Mouse (Mus musculus): ENCODE data around the gene Aox2.
A peak's percentile ranks its signal among the peaks of the same experiment; 100 is the strongest.

Aox2 gene

GRCm38 (mm10) chr1:58408141-58408540 lies 130.0 kb downstream of the Aox2 start:
- DNase-seq, result no peak

GRCm38 (mm10) chr1:58409553-58410197 lies 131.5 kb downstream of the Aox2 start:
- DNase-seq, result no peak

GRCm38 (mm10) chr1:58410198-58410588 lies 132.1 kb downstream of the Aox2 start:
- no peak for DNase-seq

GRCm38 (mm10) chr1:58410776-58411175 lies 132.7 kb downstream of the Aox2 start:
- DNase-seq, result no peak

- no peak for DNase-seq
These were observed 137.3 kb downstream of the Aox2 start for GRCm38 (mm10) chr1:58415442-58415841.

- DNase-seq, result no peak
These were observed 137.9 kb downstream of the Aox2 start for GRCm38 (mm10) chr1:58416048-58416447.

- no peak for DNase-seq
These were observed 141.9 kb downstream of the Aox2 start for GRCm38 (mm10) chr1:58420032-58420431.

- DNase-seq, result no peak
These were observed 142.8 kb downstream of the Aox2 start for GRCm38 (mm10) chr1:58420961-58421360.

GRCm38 (mm10) chr1:58422879-58423278 lies 144.8 kb downstream of the Aox2 start:
- DNase-seq, result peak; percentile 47

GRCm38 (mm10) chr1:58423371-58424248 lies 145.5 kb downstream of the Aox2 start, which contains the start of gene Clk1:
Gene Clk1 (minus strand): TSS chr1:58424066.
- DNase-seq, result peak; percentile 99

- DNase-seq, result no peak
These were observed 146.4 kb downstream of the Aox2 start for GRCm38 (mm10) chr1:58424551-58424950.

Data from kidney, postnatal 10 days (tissue).